20 mouse cellular contexts compared by ENCODE assay signal in the genomic region with DNA sequence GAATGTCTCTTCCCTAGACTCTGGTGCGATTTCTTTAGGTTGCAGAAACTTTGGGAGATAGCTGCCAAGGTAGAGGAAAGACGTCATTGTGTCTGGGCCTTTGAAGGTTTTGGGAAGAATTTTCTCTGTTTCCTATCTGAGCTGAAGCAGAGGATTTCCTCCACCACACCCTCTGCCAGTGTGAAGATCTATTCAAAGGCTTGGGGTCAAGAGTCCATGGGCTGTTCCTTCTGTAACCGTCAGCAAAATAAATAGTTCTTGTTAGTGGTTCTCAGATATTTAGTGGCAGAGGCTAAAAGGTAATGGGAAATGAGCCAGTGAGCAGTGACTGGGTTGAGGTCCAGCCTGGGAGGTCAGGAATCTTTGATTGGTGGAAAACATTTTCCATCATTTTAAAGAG.
DNase-seq lines count a peak whose midpoint lies in the region; ATAC-seq and TF ChIP-seq lines count a peak whose summit lies in the region.
"Had no signal": no experiment of that assay in that cellular context is flagged by ENCODE, and none has a peak within 500 bp of the region (broad histone marks: within the 10 kb centered on the region; RNA-seq: fewer than 3 reads in every experiment).

No protein-coding gene starts in this region.

- H3K9ac ChIP-seq in heart, postnatal 0 days (replicated peaks; ENCODE audit: low read depth, low read length), result no peak overlapping the region
- no peak overlapping the region for H3K9ac ChIP-seq in heart, embryonic 11.5 days (ENCODE audit: low read depth, low read length)
- H3K9ac ChIP-seq: forebrain, embryonic 15.5 days; hindbrain, embryonic 13.5 days; liver, embryonic 15.5 days; stomach, embryonic 15.5 days had no signal

- H3K27me3 ChIP-seq in heart, postnatal 0 days (ENCODE audit: control insufficient read depth, insufficient read depth, low read length), result no peaks in the 10 kb centered on the region
- no peaks in the 10 kb centered on the region for H3K27me3 ChIP-seq in heart, embryonic 11.5 days (ENCODE audit: control insufficient read depth, insufficient read depth, low read length)
- H3K27me3 ChIP-seq: CH12.LX; forebrain, embryonic 15.5 days; hindbrain, embryonic 13.5 days; liver, embryonic 15.5 days; stomach, embryonic 15.5 days had no signal

- WGBS in heart, postnatal 0 days, result 63% methylated on average over 3 of the region's 3 CpGs
- 45% methylated on average over 3 of the region's 3 CpGs for WGBS in heart, embryonic 11.5 days (ENCODE audit: insufficient replicate concordance)
- WGBS in lung, adult 2 months, result 35% methylated on average over 3 of the region's 3 CpGs

- H3K4me1 ChIP-seq in heart, postnatal 0 days (ENCODE audit: control insufficient read depth, insufficient read depth), result no peaks in the 10 kb centered on the region
- H3K4me1 ChIP-seq in heart, embryonic 11.5 days (ENCODE audit: control insufficient read depth, insufficient read depth, low read length), result no peaks in the 10 kb centered on the region
- peaks cover 2% of the 10 kb centered on the region; the same call in 1 of the 2 replicates for H3K4me1 ChIP-seq in lung, adult 2 months (ENCODE audit: control insufficient read depth, insufficient read depth, low read length)
- H3K4me1 ChIP-seq: forebrain, embryonic 15.5 days; hindbrain, embryonic 13.5 days; liver, embryonic 15.5 days; stomach, embryonic 15.5 days had no signal

- no peak for TF ChIP-seq POLR2A in lung, adult 2 months (IDR thresholded peaks at IDR 0.05; ENCODE audit: borderline replicate concordance, extremely low read depth, low read depth, low read length)

- H3K36me3 ChIP-seq in heart, postnatal 0 days (replicated peaks; ENCODE audit: control insufficient read depth, insufficient read depth, low read length), result no peaks in the 10 kb centered on the region
- H3K36me3 ChIP-seq in heart, embryonic 11.5 days (ENCODE audit: control insufficient read depth, insufficient read depth, low read length), result no peaks in the 10 kb centered on the region
- H3K36me3 ChIP-seq: forebrain, embryonic 15.5 days; hindbrain, embryonic 13.5 days; liver, embryonic 15.5 days; stomach, embryonic 15.5 days had no signal

- TF ChIP-seq CTCF in heart, postnatal 0 days (IDR thresholded peaks at IDR 0.05; ENCODE audit: low read depth), result no peak
- no peak for TF ChIP-seq CTCF in lung, adult 2 months (IDR thresholded peaks at IDR 0.05; ENCODE audit: insufficient read depth, low read length)

- TF ChIP-seq EP300 in heart, postnatal 0 days (IDR thresholded peaks at IDR 0.05; ENCODE audit: low read depth), result 0 out of 2 replicates have a peak, but pooled peaks have one; percentile 23

- no peak overlapping the region for H3K27ac ChIP-seq in heart, postnatal 0 days (ENCODE audit: low read depth)
- no peak overlapping the region for H3K27ac ChIP-seq in heart, embryonic 11.5 days (ENCODE audit: low read depth, low read length)
- H3K27ac ChIP-seq: forebrain, embryonic 15.5 days; hindbrain, embryonic 13.5 days; liver, embryonic 15.5 days; stomach, embryonic 15.5 days had no signal

- no peaks in the 10 kb centered on the region for H3K9me3 ChIP-seq in heart, postnatal 0 days (replicated peaks; ENCODE audit: control insufficient read depth, low read length)
- H3K9me3 ChIP-seq in heart, embryonic 11.5 days (replicated peaks; ENCODE audit: control insufficient read depth, low read length), result no peaks in the 10 kb centered on the region
- H3K9me3 ChIP-seq: forebrain, embryonic 15.5 days; hindbrain, embryonic 13.5 days; liver, embryonic 15.5 days; stomach, embryonic 15.5 days had no signal

- H3K4me2 ChIP-seq in heart, postnatal 0 days (ENCODE audit: low read depth, low read length), result no peak overlapping the region
- H3K4me2 ChIP-seq in heart, embryonic 11.5 days, result no peak overlapping the region
- H3K4me2 ChIP-seq: forebrain, embryonic 15.5 days; hindbrain, embryonic 13.5 days; liver, embryonic 15.5 days; stomach, embryonic 15.5 days had no signal

- ATAC-seq in heart, postnatal 0 days (ENCODE audit: insufficient read depth, low read depth), result no peak
- ATAC-seq in heart, embryonic 11.5 days (replicated peaks; ENCODE audit: insufficient number of reproducible peaks, low FRiP score, low TSS enrichment), result no peak
- ATAC-seq: forebrain, embryonic 15.5 days had no signal

- peak; percentile 30 for DNase-seq in adrenal gland, adult 8-10 months
- no peak for DNase-seq in adrenal gland, postnatal 25 days
- DNase-seq in heart, postnatal 0 days (ENCODE audit: low spot score), result no peak
- peak; percentile 40 for DNase-seq in lung, postnatal 10 days
- no peak for DNase-seq in lung, adult 2 months
- peak; percentile 63 to 86 for DNase-seq in kidney, postnatal 36 days
- DNase-seq in Muller cell, postnatal 12 days (ENCODE audit: inconsistent ontology term), result no peak
- DNase-seq: cerebellum, postnatal 14 days; gastrocnemius, postnatal 36 days; heart, postnatal 14 days; layer of hippocampus, adult 9-11 months; midbrain, embryonic 14.5 days; thymus, adult 2 months had no signal

- no peak overlapping the region for H3K4me3 ChIP-seq in heart, postnatal 0 days (ENCODE audit: low read depth, low read length)
- no peak overlapping the region for H3K4me3 ChIP-seq in heart, embryonic 11.5 days (ENCODE audit: low read depth, low read length)
- no peak overlapping the region for H3K4me3 ChIP-seq in lung, adult 2 months (replicated peaks; ENCODE audit: extremely low read depth, low read depth, low read length)
- H3K4me3 ChIP-seq: erythroblast, embryonic 14.5 days; forebrain, embryonic 15.5 days; hindbrain, embryonic 13.5 days; liver, embryonic 15.5 days; stomach, embryonic 15.5 days had no signal

Comparison
In these comparisons a context has a peak if more than half of its experiments do, and no peak if none do; other contexts are left out.
1. DNase-seq: peak in adrenal gland, adult 8-10 months (single experiment), lung, postnatal 10 days (single experiment) and kidney, postnatal 36 days (2 of 2); none in adrenal gland, postnatal 25 days (single experiment), heart, postnatal 0 days (single experiment), lung, adult 2 months (single experiment) and Muller cell, postnatal 12 days (single experiment).